Mouse (Mus musculus): Measurements from ENCODE around the gene Hsf5.

The Hsf5 gene

DNA sequence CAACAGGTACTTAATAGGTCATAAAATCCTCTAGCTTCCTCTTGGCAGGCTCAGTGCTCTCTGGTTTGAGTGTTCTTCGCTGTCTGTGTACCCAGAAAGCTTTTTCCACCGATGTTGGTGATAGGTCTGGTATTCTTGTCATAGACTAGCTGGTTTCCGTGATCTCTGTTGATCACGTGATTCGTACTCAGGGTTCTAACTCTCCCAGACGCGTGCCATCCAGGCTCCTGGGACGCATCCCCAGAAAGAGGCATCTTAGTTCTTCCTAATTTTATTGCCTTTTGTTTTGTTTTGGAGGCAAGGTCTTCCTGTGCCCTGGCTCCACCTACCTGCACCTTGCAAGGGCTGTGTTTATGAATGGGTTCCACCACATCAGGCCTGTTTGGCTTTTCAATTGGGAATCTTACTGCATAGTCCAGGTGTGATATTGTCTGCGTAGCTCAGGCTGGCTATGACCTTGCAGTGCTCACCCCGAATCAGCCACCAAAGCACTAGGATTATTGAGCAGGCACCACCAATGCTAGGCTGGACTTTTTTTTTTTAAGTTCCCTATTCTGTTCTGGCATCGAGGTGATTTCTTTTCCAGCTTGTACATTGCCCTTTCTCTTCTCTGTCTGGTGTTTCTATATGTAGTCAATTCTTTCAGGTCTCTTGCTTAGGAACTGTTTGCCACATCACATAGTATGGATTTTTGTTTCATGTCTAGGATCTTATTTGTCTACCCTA is 71.7 kb downstream of the Hsf5 start:
- no peak for DNase-seq

DNA sequence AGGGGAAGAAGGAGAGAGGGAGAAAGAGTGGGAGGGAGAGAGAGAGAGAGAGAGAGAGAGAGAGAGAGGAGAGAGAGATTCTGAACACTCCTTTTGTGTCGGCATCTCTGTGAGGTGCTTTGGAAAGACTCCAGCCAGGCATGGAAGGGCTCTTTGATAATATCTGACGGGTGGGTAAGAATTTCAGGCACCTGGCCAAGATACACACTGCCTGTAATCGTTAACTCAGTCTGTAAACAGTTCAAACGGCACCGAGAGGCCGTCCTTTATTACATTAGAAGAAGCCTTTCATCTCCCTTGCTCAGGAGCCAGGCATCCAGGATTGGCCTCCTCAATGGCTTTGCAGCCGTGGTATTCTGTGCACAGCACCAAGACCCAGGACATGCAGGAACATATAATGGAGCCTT is 72.4 kb downstream of the Hsf5 start:
- DNase-seq = no peak

DNA sequence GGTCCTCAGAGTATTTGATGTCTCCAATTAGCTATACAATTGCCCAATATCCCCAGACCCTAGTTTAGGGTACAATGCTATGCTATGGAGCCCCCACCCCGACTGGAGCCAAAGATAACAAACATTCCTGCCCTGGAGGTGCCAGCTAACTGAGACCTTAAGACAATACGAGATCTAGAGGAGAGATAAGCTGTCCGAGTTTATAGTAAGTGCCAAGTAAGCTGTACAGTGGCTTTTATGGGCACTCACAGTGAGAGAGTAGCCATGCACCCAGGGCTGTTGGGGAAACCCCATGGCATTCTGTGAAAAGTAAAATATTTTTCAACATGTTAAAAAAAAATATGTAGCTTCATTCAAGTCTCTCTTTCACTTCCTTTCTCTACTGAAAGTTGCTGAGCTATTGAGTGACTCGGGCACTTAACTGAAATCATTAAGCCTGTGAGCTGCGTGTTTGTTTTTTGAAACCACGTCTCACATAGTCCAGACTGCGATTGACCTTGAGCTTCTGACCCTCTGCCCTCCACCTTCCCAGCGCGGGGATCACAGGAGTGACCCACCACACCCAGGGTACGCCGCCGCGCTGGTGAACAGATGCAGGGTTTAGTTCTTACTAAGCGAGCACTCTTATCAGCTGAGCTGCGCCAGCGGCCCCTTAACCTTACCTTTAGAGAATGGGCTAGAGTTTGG is 73.2 kb downstream of the Hsf5 start:
- DNase-seq = no peak

DNA sequence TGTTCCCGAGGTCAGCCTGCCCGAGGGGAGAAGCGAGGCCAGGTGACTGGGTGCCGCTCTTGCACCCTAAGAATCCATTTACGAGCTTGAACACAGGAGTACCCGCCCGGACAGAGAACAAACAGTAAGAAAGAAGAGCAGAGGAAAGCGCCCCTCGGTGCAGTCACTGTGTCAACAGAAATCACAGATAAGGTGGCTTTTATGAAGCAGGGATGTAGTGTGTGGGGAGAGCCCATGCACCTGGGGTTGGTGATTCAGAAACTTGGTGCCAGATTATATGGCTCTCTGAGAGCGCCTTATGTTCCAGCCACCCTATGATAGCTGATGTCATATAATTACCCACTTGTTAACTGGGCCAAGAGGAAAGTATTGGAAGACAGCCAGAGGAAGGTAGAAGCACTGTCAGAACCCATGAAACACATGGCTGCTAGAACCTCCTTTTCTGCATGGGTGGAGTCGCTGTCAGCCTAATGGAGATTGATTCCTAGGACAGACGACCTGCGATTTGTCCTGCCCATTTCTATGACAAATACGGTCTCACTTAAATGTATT is 80.2 kb downstream of the Hsf5 start:
- no peak for DNase-seq

DNA sequence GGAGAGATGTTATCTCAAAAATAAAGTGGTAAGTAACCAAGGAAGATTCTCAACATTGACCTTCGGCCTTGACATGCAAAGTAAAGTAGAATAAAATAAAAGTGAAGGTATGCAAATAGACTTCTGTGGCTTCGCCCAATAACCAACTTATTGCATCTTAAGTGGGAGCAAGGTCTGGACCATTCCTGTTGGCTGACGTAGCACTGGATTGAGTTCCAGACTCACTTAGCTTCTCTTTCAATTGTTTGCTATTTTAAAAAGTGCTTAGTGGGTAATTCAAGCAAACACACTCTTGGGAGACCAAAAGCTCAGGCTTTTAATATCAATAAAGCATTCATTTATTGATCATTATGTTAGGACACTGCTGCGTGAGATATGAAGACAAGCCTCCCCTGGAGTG is 81.2 kb downstream of the Hsf5 start:
- no peak for DNase-seq

DNA sequence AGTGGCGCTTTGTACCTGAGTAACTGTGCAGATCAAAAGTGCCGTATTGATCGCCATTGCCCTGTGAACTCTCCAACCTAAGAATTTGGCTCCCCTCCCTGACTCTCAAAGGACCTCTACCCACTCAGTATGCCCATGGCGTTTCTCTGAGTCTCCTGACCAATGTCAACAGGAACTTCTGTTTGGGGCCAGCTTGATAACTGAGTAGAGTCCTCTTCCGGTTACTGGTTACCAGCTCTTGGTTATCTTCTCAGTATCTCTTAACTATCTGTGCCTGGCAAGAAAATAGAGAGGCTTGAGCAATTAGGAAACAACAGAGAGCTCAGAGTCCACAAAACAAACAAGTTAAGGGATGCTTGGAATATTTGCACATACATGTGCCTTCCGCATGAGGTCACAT is 84.1 kb downstream of the Hsf5 start:
- no peak for DNase-seq

DNA sequence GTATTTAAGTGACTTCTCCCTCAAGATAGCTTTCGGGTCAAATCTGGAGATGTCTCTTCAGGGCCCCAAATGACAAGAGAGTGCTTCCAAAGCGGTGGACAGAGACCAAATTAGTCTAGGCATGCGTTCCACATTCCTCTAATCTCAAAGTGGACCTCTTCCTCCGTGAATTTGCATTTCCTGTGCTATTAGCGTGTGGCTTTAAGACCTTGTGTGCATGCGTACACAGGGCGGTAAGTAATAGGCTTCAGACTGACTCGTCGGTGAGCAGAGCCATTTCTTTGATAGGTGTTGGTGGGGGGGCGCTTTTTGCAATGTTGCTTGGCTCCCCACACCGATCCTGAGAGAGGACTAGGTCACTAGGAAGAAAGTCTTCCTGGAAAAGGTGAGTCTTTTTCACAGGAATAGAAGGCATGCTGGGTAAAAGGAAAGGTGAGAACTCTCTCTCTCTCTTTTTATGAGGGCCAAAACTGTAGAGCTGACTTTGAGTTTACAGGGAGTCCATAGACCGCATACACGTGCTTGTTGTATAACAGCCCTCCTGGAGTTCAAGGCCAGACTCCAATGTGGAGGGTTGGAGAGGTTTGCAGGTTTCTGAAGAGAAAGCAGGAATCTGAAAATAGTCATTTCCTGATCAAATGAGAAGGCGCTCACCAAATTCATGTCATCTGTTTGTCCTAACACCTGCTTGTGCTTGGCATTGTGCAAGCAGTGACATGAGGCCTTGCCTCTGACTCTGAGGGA is 85.1 kb downstream of the Hsf5 start:
- no peak for DNase-seq

DNA sequence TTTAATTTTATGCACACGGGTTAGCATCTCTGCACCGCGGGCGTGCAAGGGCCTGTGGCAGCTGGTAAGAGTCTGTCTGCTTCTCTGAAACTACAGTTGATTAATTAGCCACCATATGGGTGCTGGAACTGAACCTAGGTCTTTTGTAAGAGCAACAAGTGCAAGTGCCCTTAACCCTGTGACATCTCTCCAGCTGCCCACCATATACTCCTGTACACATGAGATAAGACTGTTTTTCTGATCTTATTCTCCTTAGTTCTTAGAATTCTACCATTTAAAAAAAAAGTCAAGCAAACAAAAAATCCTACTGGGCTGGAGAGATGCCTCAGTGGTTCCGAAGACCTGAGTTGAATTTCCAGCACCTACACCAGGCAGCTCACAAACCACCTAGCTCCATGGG is 86.7 kb downstream of the Hsf5 start:
- no peak for DNase-seq

DNA sequence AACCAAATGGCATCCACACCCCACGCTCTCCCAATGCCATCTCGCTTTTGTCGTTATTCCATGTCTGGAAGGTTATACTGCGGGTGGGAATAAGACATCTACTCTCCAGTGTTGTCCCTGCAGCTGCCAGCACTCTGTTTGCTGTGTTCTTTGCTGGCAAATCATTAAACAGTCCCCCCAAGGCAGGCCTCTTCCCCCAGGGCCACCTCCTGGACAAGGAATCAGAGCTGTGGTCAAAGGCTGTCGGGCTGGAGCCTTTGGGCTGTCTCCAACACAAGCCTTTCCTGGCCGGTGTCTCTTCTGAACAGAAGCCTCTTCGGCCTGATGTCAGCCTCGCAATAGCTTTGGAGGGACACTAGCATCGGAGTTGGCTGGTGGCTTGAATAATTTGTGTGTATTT is 87.3 kb downstream of the Hsf5 start:
- no peak for DNase-seq

DNA sequence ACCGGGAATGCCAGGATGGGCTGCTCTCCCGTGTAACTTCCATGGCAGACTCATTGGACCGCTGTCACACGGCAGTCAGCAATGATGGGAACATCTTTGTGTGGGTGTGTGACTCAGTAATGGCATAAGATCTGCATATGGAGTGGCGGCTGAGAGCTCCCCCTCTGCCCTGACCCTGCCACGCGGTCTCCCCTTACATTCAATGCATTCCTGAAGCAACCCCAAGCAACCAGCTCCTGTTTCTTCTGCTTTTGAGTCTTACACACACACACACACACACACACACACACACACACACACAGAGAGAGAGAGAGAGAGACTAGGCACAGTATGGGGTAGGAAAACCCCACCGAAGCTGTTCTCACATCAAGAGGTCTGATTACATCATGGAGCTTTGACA is 90.6 kb downstream of the Hsf5 start:
- no peak for DNase-seq

DNA sequence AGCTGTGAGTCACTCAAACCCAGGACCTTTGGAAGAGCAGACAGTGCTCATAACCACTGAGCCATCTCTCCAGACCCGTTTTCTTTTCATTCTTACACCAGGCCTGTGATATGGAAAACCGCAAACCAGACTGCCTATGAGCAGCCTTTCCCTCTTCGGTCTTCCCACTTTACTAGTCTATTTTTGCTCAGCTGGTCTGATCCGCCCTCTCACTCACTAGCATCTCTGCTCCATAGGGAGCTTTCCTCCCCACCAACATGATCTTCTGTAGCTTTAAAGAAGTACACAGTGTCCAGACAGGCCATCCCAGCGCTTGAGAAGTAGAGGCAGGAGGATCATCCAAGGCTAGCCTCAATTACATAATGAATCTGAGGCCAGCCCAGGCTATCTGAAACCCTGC is 92.0 kb downstream of the Hsf5 start:
- no peak for DNase-seq
